Mouse (Mus musculus) embryonic facial prominence, embryonic 12.5 days (tissue): Measurements from ENCODE around the gene Dcn. TPM values are rescaled to one million over a fixed set of nuclear protein-coding genes. Genes with fewer than 3 reads are reported as not detected.

Source experiments
- ATAC-seq: fragments of 200-750 bp; cut with Nextera tagmentation; 2 replicates; pipeline ENCODE4 v1.8.0; 2017; ENCODE audit not compliant: insufficient number of reproducible peaks, insufficient read depth, low FRiP score, low TSS enrichment
- H3K27ac ChIP-seq: fragments of 300-500 bp; sonication (generic); 2 replicates; pipeline ENCODE4 v1.5.1; 2016; ENCODE audit warnings: mild to moderate bottlenecking
- H3K27me3 ChIP-seq: fragments of 300-500 bp; sonication (generic); 2 replicates; pipeline ENCODE4 v1.6.1; 2016; ENCODE audit warnings: mild to moderate bottlenecking, moderate library complexity
- H3K36me3 ChIP-seq: fragments of 300-500 bp; sonication (generic); 2 replicates; pipeline ENCODE4 v1.6.1; 2016; ENCODE audit warnings: mild to moderate bottlenecking
- H3K4me1 ChIP-seq: fragments of 300-500 bp; sonication (generic); 2 replicates; pipeline ENCODE4 v1.6.1; 2016
- H3K4me2 ChIP-seq: fragments of 300-500 bp; sonication (generic); replicated peaks from 2 replicates; pipeline ENCODE4 v1.6.1; 2016; ENCODE audit warnings: mild to moderate bottlenecking, moderate library complexity
- H3K4me3 ChIP-seq: fragments of 300-500 bp; sonication (generic); 2 replicates; pipeline ENCODE4 v1.5.1; 2016; ENCODE audit warnings: mild to moderate bottlenecking
- H3K9ac ChIP-seq: fragments of 300-500 bp; sonication (generic); 2 replicates; pipeline ENCODE4 v1.6.1; 2016; ENCODE audit warnings: mild to moderate bottlenecking, moderate library complexity
- H3K9me3 ChIP-seq: fragments of 300-500 bp; sonication (generic); 2 replicates; pipeline ENCODE4 v1.6.1; 2016; ENCODE audit warnings: mild to moderate bottlenecking, moderate library complexity
- WGBS: fragments of 180-500 bp; shearing (Covaris S2); methylation state at CpG from one replicate; pipeline ENCODE4 v1.1.7; 2016; 5-methylcytosine and 5-hydroxymethylcytosine counted together
- polyA plus RNA-seq: library from polyadenylated mRNA; unstranded; fragments of >200 nt; fragmentation: Nextera tagmentation; extraction: Ambion mirVana; gene quantifications from 2 replicates; pipeline ENCODE4 v1.2.1, GENCODE M21; 2016

Dcn gene
- polyA plus RNA-seq, 1 experiment from 2014 or later, result 87.0 TPM

GRCm38 (mm10) chr10:97564957-97565856 is 85.8 kb downstream of the Dcn start, which contains the start of gene Lum:
TSS of gene Lum (plus strand) at chr10:97565128.
- H3K4me3 ChIP-seq, result 0 out of 2 replicates have a peak within 1 kb of the TSS, but pooled peaks have one; percentile 22
- H3K36me3 ChIP-seq, result peaks cover 7% of the 10 kb centered on the region; the same call in 1 of the 2 replicates
- WGBS, result 23% methylated on average over 10 of the region's 10 CpGs
- peak within 1 kb of the TSS; percentile 80 for H3K27ac ChIP-seq
- H3K9ac ChIP-seq, result no peak within 1 kb of the TSS
- no peaks in the 10 kb centered on the region; the same call in 1 of the 2 replicates for H3K4me1 ChIP-seq
- H3K27me3 ChIP-seq, result no peaks in the 10 kb centered on the region
- 0 out of 2 replicates have a peak, but pooled peaks have one; percentile 64 for ATAC-seq
- no peaks in the 10 kb centered on the region; the same call in 1 of the 2 replicates for H3K9me3 ChIP-seq
- peak within 1 kb of the TSS; percentile 41 for H3K4me2 ChIP-seq

GRCm38 (mm10) chr10:97567489-97568135 is 88.2 kb downstream of the Dcn start:
- Histone ChIP-seq H3K9ac (no peak overlapping the region), H3K4me3 (no peak overlapping the region; the same call in 1 of the 2 replicates), H3K4me1 (no peaks in the 10 kb centered on the region; the same call in 1 of the 2 replicates), H3K27ac (peak overlapping the region; percentile 60; the same call in 1 of the 2 replicates), H3K9me3 (no peaks in the 10 kb centered on the region; the same call in 1 of the 2 replicates), H3K27me3 (no peaks in the 10 kb centered on the region), H3K4me2 (peak overlapping the region; percentile 36), H3K36me3 (peaks cover 7% of the 10 kb centered on the region; the same call in 1 of the 2 replicates)
- no peak for ATAC-seq
- 44% methylated on average over 8 of the region's 8 CpGs for WGBS

Other genes starting within 250 kb of the Dcn start
- 151 and 185 TPM in 2 replicates for gene Lum, start 85.5 kb downstream of the Dcn start, polyA plus RNA-seq
- 6.6 and 6.7 TPM in 2 replicates for gene Kera, start 127.3 kb downstream of the Dcn start, polyA plus RNA-seq
- 4.8 and 6.0 TPM in 2 replicates for gene Epyc, start 164.5 kb downstream of the Dcn start, polyA plus RNA-seq
- not detected in 2 replicates for gene Ccer1, start 213.4 kb downstream of the Dcn start, polyA plus RNA-seq
- not detected in 2 replicates for gene C030005K15Rik, start 247.1 kb downstream of the Dcn start, polyA plus RNA-seq